Mouse (Mus musculus) brain, adult 2 months (tissue): ENCODE measurements around the gene Naip1.
"Not testable (repeated sequence)": the region's sequence is repeated elsewhere in the genome, so short reads cannot be mapped to it uniquely, and the experiment has no call there.

ENCODE experiments used
- DNase-seq: peaks from one replicate; pipeline ENCODE4 v3.0.0; 2011; ENCODE audit warnings: low read depth, low spot score

The Naip1 gene

DNA sequence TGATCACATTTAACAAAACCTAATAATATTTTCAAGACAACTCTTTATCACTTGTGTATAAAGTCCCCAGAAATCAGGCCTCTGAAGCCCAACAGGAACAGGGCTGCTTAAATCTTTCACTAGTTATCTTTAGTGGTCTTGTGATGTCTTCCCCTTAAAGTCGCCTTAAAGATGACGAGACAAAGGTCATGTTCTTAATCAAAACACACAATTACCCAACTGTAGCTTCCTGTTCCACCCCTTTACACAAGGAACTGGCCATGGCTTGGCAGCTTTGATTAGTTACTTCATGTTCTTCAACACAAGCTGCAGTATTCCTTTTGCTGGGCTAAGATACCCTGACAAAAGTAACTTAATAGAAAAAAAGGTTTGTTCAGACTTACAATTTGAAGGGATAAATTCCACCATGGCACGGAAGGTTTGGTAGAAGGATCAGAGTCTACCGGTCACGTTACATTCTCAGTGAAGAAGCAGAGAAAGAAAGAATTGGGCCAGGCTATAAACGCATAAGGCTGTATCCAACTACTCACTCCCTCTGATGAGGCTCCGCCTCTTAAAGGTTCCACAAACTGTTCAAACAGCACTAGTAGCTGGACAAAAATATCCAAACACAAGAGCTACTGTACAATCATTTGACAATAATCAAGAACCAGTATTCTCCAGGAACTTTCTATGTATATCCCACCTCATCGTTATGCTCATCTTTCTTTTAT is at the start of gene Naip1:
Gene Naip1, minus strand, starts transcription at position 455 of the 713 bp plus-strand sequence.
- DNase-seq = not testable (repeated sequence)

DNA sequence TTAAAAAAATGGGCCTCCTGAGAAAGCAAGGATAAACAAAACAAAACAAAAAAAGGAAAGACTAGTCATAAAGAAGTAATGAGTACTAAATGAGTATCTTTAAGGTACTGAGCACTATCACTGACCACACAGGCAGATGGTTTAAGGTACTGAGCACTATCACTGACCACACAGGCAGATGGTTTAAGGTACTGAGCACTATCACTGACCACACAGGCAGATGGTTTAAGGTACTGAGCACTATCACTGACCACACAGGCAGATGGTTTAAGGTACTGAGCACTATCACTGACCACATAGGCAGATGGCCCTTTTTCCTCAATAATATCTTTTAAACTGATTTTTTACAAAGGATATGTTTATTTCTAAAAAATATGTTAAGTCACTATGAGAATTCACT is 47.0 kb upstream of the Naip1 start:
- DNase-seq = not testable (repeated sequence)

DNA sequence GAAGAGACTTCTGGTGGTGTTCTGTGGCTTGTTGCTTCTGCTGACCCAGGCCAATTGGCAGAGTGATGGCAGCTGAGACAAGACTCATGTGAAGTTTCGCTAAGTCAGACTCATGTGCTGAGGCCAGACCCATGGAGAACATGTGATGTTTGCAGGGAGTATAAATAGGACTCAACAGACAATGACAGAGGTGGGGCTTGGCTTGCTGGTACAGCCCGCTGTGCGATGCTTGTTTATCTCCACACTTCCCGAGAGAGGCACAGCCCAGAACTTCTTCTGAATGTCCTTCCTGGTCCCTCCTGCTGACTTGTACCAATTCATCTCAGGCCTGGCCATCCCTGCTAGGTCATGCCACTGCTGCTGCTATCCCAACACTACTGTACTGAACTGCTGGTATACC is 42.7 kb upstream of the Naip1 start:
- no peak for DNase-seq

DNA sequence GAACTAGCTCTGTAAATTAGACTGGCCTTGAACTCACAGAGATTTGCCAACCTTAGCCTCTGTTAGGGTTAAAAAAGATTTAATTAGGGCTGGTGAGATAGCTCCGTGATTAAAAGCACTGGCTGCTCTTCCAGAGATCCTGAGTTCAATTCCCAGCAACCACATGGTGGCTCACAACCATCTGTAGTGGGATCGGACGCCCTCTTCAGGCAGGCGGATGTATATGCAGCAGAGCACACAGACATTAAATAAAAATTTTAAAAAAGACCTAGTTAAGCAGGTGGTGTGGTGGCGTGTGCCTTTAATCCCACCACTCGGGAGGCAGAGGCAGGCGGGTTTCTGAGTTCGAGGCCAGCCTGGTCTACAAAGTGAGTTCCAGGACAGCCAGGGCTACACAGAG is 41.7 kb upstream of the Naip1 start:
- DNase-seq = not testable (repeated sequence)

DNA sequence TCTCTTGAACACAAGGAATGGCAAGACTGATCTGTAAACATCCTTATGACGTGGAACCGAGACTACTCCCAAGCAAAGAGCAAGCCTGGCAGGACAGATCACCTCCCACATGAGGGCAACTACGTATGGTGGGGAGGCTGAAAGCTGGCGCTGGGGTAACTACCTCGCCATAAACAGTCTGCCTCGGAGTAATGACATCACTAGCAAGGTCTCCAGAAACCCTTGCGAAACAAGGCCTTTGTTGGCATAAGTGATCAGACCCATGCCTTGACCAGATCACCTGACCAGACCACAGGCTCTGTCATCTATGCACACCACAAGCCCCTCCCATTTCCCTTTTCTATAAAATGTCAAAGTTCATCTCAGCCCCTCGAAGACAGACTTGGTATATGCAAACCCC is 40.6 kb upstream of the Naip1 start:
- DNase-seq = no peak

DNA sequence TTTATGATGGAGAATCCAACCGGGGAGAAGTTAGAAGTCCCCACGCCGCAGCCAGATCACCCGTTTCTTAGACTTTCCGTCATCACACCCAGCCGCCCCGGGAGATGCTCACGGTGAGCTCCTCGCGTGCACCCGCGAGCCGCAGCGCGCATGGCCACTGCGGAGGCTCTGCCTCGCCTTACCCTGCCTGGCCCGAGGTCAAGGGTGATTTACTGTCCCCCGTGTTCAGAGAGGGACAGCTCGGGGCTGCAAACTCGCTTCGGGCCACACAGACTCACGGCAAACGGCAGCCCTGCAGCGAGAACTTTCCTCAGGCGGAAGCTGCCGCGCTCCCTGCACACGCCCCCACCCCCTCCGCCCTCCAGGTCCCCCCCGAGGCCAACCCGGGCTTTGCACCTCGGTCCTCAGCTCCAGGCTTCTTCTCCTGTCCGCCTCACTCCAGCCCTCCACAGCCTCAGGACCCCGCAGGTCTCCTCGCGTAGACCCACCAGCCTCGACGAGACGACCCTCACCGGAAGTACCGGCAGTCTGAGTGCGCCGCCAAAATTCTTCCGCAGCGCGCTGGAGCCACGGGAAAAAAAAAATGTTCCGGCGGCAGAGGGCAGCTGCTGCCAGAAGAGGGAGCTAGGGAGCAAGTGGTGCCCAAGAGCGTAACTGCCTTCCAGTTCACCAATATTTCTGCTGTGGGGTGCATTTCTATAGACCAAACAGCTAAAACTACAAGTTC is 39.6 kb upstream of the Naip1 start, which contains the start of gene Gtf2h2:
Gene Gtf2h2, minus strand, starts transcription at position 519 of the 727 bp plus-strand sequence.
- DNase-seq = peak; percentile 93

DNA sequence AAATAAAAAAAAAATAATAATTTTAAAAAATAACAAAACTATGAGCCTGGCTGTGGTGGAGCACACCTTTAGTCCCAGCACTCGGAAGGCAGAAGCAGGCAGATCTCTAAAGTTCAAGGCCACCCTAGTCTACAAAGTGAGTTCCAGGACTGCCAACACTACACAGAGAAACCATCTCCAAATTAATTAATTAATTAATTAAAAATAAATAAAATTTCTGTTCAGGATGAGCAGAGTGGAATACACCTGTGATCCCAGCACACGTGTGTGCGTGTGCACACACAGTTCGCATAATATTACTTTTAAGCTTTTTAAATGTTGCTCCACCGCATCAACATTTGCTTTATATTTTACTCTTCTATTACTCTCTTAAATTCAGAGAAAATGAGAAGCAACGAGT is 39.0 kb upstream of the Naip1 start:
- DNase-seq = no peak

DNA sequence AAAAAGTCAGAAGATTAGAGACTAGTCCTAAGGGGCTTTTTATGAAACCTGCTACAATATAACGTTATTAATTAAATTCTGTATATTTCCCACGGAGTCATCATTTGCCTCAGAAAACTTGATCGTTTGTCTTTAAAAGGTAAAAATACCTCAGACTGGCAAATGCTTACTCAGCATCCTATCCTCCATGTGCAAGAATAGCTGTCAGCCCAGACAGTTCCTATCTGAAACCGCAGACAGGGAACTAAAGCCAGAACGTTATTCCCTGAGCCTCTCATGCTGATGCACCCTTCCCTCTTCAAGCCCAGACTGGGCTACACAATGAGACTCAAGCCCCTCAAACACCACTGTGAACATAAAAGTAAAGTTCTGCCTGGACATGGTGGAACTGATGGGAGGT is 37.8 kb upstream of the Naip1 start:
- peak; percentile 35 for DNase-seq

DNA sequence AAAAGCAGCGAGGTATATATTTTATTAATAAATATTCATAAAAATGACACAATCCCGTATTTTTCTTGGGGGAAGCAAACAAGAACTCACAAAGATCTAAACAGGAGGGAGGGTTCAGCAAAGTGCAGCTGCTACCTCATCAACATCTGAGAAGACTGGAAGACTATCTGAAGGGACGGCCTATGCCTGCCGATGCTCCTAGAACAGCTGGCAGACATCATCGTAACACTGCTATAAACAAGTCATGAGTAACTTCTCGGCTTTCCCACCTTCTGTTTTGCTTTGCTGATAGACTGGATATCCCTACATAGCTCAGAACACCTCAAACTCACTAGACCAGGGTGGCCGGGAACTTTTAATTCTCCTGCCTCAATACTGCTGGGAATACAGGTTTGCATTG is 30.9 kb upstream of the Naip1 start:
- DNase-seq = no peak

DNA sequence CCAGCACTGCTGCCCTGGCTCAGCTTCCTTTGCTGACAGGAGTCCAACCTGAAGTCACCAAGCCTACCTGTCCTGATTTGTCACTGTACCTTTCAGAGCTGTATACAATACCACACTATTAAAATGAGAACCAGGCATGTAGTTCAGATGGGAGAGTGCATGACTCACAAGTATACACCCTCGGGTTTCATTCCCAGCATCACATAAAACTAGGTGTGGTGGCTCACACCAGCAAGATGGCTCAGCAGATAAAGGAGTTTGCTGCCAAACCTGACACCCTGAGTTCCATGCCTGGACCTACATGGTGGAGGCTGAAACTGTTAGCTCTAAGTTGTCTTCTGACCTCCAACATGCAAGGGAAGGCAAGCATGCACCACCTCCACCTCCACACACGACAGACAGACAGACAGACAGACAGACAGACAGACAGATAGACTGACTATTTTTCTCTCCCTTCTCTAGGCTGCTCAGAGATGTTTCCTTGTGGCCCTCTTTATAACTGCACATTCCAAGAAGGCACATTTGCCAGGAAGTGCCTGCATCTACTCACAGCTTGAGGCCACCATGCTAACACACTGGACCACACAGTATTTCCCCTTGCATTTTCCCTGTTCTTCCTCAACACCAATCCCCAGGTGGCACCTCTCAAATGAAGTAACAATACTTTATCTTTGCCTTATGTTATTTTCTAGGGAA is 11.0 kb upstream of the Naip1 start:
- DNase-seq = peak; percentile 5

DNA sequence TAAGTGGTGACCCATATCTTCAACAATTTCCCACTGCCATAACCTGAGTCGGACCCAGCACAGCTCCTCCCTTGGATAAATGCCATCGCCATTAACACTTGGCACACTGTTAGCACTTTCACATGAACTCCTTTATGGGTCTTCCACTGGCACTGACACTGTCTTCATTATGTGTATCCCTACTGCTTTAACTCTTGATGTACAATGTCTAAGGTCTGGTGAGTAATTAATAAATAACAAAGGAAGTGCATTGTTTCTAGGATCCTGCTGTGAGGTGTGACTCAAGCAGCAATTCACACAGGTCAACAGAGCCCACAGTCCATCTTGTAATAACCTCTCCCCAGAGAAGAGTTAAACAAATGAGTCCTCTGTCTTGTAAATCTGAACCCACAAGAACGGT is 8.7 kb upstream of the Naip1 start:
- no peak for DNase-seq

DNA sequence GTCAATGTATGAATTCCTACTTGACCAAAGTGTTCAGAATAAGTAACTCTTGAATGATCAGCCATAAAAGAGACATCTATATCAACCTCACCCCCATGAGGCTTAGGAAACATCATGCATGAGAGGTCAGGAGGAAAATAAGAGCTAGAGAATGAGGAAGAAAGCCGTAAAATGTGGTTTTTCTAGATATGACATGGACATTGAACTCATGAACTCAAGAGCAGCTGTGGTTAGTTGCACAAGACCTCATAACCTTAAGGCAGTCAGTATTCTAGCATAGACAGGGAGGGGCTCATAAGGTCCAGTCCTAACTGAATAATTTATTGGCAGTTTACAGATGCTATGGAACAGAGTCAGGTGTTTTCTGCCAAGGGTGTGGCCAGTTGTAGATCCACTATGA is 3.2 kb downstream of the Naip1 start:
- DNase-seq = no peak

DNA sequence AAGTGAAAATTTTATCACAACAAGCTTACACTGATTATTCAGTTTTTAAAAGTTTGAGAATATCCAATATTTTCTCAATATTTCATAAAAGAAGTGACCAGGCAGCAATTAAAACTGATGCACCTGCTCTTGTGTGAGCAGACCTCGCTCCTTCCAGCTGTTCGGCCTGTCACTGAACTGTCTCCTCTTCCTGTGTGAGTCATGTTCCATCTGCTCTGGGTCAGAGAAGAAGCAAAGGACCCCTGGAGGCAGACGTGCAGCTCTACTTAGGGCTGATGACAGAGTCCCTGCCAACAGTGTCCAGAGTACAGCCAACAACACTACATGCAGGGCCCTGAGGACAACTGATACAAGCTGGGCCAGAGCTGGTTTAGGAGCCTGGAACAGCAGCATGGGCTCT is 12.6 kb downstream of the Naip1 start:
- DNase-seq = peak; percentile 2

DNA sequence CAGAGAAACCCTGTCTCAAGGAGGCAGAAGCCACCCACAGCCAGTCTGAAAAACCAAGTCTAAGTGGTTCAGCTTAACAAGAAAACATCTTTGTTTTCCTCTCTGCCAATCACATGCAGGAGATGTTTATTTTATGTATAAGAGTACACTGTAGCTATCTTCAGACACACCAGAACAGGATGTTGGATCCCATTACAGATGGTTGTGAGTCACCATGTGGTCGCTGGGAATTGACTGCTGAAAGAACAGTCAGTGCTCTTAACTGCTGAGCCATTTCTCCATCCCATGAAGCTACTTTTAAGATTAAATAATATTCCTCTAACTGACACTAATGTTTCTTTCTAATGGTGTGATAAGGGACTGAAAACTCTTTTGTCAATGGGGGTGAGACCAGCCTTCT is 14.0 kb downstream of the Naip1 start:
- DNase-seq = peak; percentile 7

DNA sequence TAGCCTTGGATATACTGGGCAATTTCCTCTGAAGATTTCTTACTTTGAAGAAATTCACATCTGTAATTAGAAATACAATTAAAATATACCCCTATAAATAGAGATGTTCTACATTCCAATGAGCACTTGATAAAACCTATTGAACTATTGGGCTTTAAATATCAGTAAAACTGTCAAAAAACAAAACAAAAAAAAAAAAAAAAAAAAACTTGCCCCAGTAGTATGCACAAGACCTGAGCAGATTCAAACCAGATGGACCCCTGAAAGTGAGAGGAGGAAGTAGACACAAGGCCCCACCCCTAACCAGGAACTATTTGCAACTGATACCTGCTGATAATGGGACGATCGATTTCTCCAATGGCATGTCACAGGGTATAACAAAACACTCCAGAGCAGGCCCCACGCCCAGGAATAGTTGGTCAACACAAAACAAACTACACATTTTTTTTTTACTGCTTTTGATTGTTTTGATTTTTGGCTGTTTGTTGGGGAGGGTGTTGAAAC is 15.3 kb downstream of the Naip1 start:
- no peak for DNase-seq

DNA sequence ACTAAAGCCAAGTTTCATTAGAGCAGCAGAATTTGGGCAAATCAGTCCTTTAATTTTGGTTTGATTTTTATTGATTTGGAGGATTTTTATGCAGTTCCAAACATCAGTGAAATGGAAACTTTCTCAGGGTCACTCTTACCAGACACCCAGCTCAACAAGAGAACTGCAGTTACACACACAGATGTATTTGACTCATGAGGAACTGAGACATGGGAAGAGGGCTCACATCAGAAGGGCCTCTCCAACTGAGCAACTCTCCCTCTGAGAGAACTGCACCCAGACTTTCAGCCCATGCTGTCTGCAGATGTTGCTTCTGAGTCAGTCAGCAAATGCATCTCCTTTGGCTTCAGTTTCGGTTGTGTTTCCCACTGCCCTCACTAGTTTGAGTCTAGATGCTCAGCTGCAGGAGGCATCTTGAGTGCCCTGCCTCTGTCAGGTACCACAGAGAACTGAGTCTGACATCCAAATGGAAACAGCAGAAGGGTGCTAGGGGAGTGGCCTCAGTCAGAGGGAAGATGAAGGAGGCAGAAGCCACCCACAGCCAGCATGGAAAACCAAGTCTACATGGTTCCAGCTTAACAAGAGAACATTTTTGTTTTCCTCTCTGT is 16.0 kb downstream of the Naip1 start:
- DNase-seq = not testable (repeated sequence)

DNA sequence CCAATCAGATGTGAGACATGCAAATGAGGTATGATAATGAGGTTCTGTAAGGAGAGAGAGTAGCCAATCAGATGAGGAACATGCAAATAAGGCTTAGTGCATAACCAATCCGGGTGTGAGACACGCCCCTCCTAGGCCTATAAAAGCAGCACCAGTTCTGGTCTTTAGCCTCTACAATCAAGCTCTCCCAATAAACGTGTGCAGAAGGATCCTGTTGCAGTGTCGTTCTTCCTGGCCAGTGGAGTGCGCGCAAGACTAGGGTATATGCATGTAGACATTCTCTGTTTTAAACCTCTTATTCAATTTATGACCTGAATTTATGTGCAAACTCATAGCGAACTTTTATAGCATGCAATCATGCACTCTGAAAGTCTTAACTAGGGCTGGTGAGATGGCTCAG is 32.7 kb downstream of the Naip1 start:
- DNase-seq = not testable (repeated sequence)

DNA sequence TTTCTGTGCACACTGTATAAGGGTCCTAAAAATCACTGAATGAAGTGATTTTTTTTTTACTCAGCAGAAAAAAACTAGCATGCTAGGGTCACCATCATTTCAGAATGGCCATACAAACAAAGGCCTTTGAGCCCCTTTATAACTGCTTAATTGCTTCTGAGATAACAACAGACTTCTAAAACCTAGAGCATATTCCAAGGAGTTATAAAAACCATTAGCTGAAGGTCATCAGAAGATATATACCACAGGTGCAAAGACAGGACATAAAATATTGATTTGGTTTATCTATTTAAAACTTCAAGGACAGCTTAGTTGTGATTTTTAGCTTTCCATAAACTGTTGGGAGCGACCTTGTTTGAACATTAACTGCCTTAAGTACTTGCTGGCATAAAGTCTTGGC is 38.2 kb downstream of the Naip1 start:
- no peak for DNase-seq

DNA sequence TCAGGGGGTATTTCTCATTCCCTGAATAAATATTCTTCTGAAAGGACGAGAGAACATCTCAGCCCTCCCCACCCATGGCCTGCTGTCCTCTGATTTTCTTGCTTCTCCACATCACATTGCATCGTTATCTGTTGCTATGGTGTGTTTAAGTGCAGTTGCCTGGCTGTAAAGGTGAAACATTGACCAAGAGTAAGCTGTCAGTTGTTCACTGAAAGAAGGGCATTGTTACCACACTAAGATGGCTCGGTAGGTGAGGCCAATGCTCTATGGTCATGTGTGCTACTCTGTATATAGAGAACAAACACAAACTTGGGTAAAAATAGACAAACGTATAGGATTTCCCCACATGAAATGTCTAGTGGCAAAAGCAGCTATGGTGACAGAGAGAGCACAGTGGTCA is 42.8 kb downstream of the Naip1 start:
- no peak for DNase-seq

DNA sequence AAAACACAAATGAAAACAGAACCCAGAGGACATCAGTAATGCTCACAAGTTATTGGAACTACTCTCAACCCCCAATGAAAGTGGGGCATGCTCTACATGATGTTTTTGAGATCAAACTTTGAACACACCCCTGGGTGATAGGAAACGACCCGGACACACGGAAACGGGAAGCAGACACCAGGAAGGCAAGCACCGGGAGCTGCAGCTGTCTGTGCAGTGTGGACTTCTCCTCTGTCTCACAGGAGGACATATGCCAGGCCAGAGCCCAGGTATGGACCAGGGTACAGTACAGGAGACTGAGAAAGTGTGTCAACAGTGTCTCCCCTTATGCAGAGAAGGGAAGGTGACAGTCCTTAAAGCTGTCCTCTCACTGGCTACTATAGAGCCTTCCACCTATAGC is 43.5 kb downstream of the Naip1 start:
- DNase-seq = no peak

DNA sequence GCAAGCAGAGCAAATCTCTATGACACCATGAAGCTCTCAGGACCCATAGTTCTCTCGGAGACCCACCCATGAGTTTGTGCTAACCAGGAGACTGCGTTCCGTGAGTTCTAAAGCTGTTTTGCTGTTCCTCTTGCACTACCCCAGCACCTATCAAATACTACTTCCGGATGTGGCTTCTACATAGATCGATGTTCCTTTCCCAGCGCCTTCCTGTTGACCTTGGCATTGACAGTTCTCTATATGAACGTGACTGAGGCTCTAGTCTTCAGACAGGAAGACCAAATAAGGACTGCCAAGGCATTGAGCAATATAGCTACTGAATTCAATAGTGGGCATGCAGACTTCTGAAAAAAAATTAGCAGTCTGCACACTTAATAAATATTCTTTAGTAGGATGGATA is 44.4 kb downstream of the Naip1 start:
- no peak for DNase-seq
